In the genomic region with DNA sequence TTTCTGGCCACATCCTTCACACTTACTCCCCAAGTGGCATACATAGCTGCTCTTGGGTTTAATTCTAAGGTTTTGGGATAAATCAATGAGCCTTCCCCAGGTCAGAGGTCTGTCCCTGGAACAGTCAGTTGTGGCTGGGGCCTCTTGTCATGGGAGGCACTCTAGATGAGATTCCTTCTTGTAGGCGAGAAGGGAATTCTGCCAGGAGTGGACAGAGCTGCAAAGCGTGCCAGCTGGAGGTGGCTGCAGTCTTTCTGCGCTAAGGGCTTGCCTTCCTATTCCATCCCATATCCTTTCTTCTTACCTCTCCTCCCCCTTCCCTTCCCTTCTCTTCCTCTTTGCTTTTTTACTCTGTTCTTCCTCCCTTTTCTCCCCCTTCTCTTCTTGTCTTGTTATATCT, we compare ENCODE assay signal across 18 mouse cellular contexts. TPM values are rescaled to one million over a fixed set of nuclear protein-coding genes. Genes with fewer than 3 reads are reported as not detected.
DNase-seq lines count a peak whose midpoint lies in the region; ATAC-seq and TF ChIP-seq lines count a peak whose summit lies in the region.
"Had no signal": no experiment of that assay in that cellular context is flagged by ENCODE, and none has a peak within 500 bp of the region (broad histone marks: within the 10 kb centered on the region; RNA-seq: fewer than 3 reads in every experiment).

No protein-coding gene starts in this region.

- ATAC-seq in neural tube, embryonic 15.5 days (ENCODE audit: low FRiP score) = no peak
- ATAC-seq: forebrain, embryonic 16.5 days; intestine, embryonic 15.5 days; midbrain, embryonic 13.5 days had no signal

- TF ChIP-seq RAD21 in CH12.LX (IDR thresholded peaks at IDR 0.05; ENCODE audit: low read depth, low read length) = no peak

- H3K27ac ChIP-seq in left cerebral cortex, adult 2 months = peak overlapping the region; percentile 44; the same call in 1 of the 2 replicates
- peak overlapping the region; percentile 99 for H3K27ac ChIP-seq in CH12.LX (ENCODE audit: insufficient read depth, low read depth)
- no peak overlapping the region for H3K27ac ChIP-seq in neural tube, embryonic 15.5 days (replicated peaks)
- H3K27ac ChIP-seq: embryonic facial prominence, embryonic 12.5 days; heart, adult 2 months; heart, embryonic 15.5 days; hindbrain, embryonic 12.5 days; intestine, embryonic 15.5 days; kidney, embryonic 15.5 days; macrophage; midbrain, embryonic 13.5 days had no signal

- H3K27me3 ChIP-seq in CH12.LX (replicated peaks) = no peaks in the 10 kb centered on the region
- H3K27me3 ChIP-seq in neural tube, embryonic 15.5 days (replicated peaks) = no peaks in the 10 kb centered on the region
- H3K27me3 ChIP-seq: embryonic facial prominence, embryonic 12.5 days; heart, embryonic 15.5 days; hindbrain, embryonic 12.5 days; intestine, embryonic 15.5 days; kidney, embryonic 15.5 days; midbrain, embryonic 13.5 days had no signal

- H3K9me3 ChIP-seq in CH12.LX (replicated peaks; ENCODE audit: low read length) = peaks cover 18% of the 10 kb centered on the region
- no peaks in the 10 kb centered on the region for H3K9me3 ChIP-seq in neural tube, embryonic 15.5 days (replicated peaks)
- H3K9me3 ChIP-seq: embryonic facial prominence, embryonic 12.5 days; heart, embryonic 15.5 days; hindbrain, embryonic 12.5 days; intestine, embryonic 15.5 days; kidney, embryonic 15.5 days; midbrain, embryonic 13.5 days had no signal

- dilution Hi-C loops in CH12.LX (cut with MboI; ENCODE audit: extremely low pct_ligation_motif_present, extremely low pct_unique_long_range_greater_than_20kb, low sequenced_read_pairs) = no loop called here

- peaks cover 59 to 97% of the 10 kb centered on the region in 2 experiments for H3K4me1 ChIP-seq in CH12.LX (ENCODE audit: control insufficient read depth in 1 of 2, insufficient read depth in 2 of 2)
- H3K4me1 ChIP-seq in neural tube, embryonic 15.5 days = peaks cover 9% of the 10 kb centered on the region
- H3K4me1 ChIP-seq: embryonic facial prominence, embryonic 12.5 days; heart, embryonic 15.5 days; intestine, embryonic 15.5 days had no signal

- DNase-seq in left cerebral cortex, adult 2 months (ENCODE audit: extremely low spot score in 1 of 2, low spot score in 2 of 2) = no peak
- DNase-seq in left cerebral cortex, postnatal 25 days (ENCODE audit: low spot score in 2 of 2) = no peak
- no peak for DNase-seq in CH12.LX (ENCODE audit: extremely low read depth)
- DNase-seq in brain, adult 2 months (ENCODE audit: low read depth, low spot score) = peak; percentile 95
- DNase-seq in cerebellum, postnatal 10 days = peak; percentile 88
- DNase-seq in layer of hippocampus, postnatal 10 days (ENCODE audit: low spot score in 2 of 2) = no peak
- DNase-seq: heart, adult 2 months; right cerebral cortex, postnatal 4 days; thymus, adult 18-20 months had no signal

- no peak overlapping the region for H3K4me3 ChIP-seq in left cerebral cortex, adult 2 months
- H3K4me3 ChIP-seq in CH12.LX (replicated peaks in 1 of 3; ENCODE audit: low read depth in 2 of 3, low read length in 2 of 3, poor library complexity in 1 of 3) = no peak overlapping the region
- no peak overlapping the region for H3K4me3 ChIP-seq in neural tube, embryonic 15.5 days (replicated peaks)
- H3K4me3 ChIP-seq: embryonic facial prominence, embryonic 12.5 days; heart, adult 2 months; heart, embryonic 15.5 days; hindbrain, embryonic 12.5 days; intestine, embryonic 15.5 days; kidney, embryonic 15.5 days; midbrain, embryonic 13.5 days had no signal

- peak overlapping the region; percentile 81 for H3K9ac ChIP-seq in CH12.LX (ENCODE audit: insufficient read depth, low read depth)
- H3K9ac ChIP-seq in neural tube, embryonic 15.5 days (replicated peaks) = no peak overlapping the region
- H3K9ac ChIP-seq: embryonic facial prominence, embryonic 12.5 days; heart, embryonic 15.5 days; hindbrain, embryonic 12.5 days; intestine, embryonic 15.5 days; kidney, embryonic 15.5 days; midbrain, embryonic 13.5 days had no signal

- no peak for TF ChIP-seq POLR2A in CH12.LX (IDR thresholded peaks at IDR 0.05; ENCODE audit: low read depth, low read length)

- WGBS in neural tube, embryonic 15.5 days = 84% methylated on average over 3 of the region's 3 CpGs

- H3K79me2 ChIP-seq in CH12.LX (replicated peaks; ENCODE audit: control insufficient read depth, extremely low read depth, insufficient read depth, poor library complexity, severe bottlenecking) = peaks cover 92% of the 10 kb centered on the region

- intact Hi-C loops in left cerebral cortex, adult 2 months (cut with DNase I) = no loop called here
- intact Hi-C loops in left cerebral cortex, postnatal 25 days (cut with DNase I) = no loop called here

- TF ChIP-seq EP300 in CH12.LX (IDR thresholded peaks at IDR 0.05; ENCODE audit: low read length) = no peak

- peak overlapping the region; percentile 90 for H3K4me2 ChIP-seq in CH12.LX (ENCODE audit: insufficient read depth, low read depth, poor library complexity, severe bottlenecking)
- no peak overlapping the region for H3K4me2 ChIP-seq in neural tube, embryonic 15.5 days
- H3K4me2 ChIP-seq: embryonic facial prominence, embryonic 12.5 days; heart, embryonic 15.5 days; hindbrain, embryonic 12.5 days; intestine, embryonic 15.5 days; kidney, embryonic 15.5 days; midbrain, embryonic 13.5 days had no signal

- H3K36me3 ChIP-seq in CH12.LX (replicated peaks in 1 of 2; ENCODE audit: control insufficient read depth in 1 of 2, insufficient read depth in 1 of 2, low read length in 1 of 2) = peaks cover 16 to 67% of the 10 kb centered on the region in 2 experiments
- H3K36me3 ChIP-seq in neural tube, embryonic 15.5 days = no peaks in the 10 kb centered on the region
- H3K36me3 ChIP-seq: embryonic facial prominence, embryonic 12.5 days; heart, embryonic 15.5 days; hindbrain, embryonic 12.5 days; intestine, embryonic 15.5 days; kidney, embryonic 15.5 days; midbrain, embryonic 13.5 days had no signal

- in situ Hi-C loops in CH12.LX (cut with MboI; ENCODE audit: low pct_ligation_motif_present, low pct_unique_long_range_greater_than_20kb, low sequenced_read_pairs) = no loop called here

- TF ChIP-seq CTCF in left cerebral cortex, adult 2 months (IDR thresholded peaks at IDR 0.05) = no peak
- TF ChIP-seq CTCF in CH12.LX (conservative IDR thresholded peaks at IDR 0.05 in 1 of 2, IDR thresholded peaks at IDR 0.05 in 1 of 2; ENCODE audit: low read depth in 2 of 2, low read length in 2 of 2) = no peak

TF ChIP-seq in CH12.LX, 34 proteins besides CTCF, POLR2A, EP300 and RAD21:
- TF ChIP-seq KAT2A (IDR thresholded peaks at IDR 0.05; ENCODE audit: insufficient replicate concordance, low read length) (no peak), SIN3A (IDR thresholded peaks at IDR 0.05; ENCODE audit: low read length) (no peak), NRF1 (IDR thresholded peaks at IDR 0.05; ENCODE audit: low read depth, low read length) (no peak), TBP (conservative IDR thresholded peaks at IDR 0.05; ENCODE audit: low read depth, low read length) (no peak), ZKSCAN1 (IDR thresholded peaks at IDR 0.05; ENCODE audit: borderline replicate concordance, low read depth, low read length) (no peak), ZMIZ1 (IDR thresholded peaks at IDR 0.05; ENCODE audit: low read depth, low read length) (no peak), CHD1 (IDR thresholded peaks at IDR 0.05; ENCODE audit: low read depth, low read length) (no peak), MAX (IDR thresholded peaks at IDR 0.05; ENCODE audit: low read length) (no peak), MXI1 (IDR thresholded peaks at IDR 0.05; ENCODE audit: low read depth, low read length) (no peak), TCF12 (IDR thresholded peaks at IDR 0.05; ENCODE audit: low read depth, low read length) (no peak), MAZ (IDR thresholded peaks at IDR 0.05; ENCODE audit: low read depth, low read length) (no peak), JUN (IDR thresholded peaks at IDR 0.05; ENCODE audit: insufficient read depth, low read depth, low read length) (no peak), MYC (IDR thresholded peaks at IDR 0.05; ENCODE audit: low read depth, low read length) (no peak), RCOR1 (conservative IDR thresholded peaks at IDR 0.05; ENCODE audit: low read depth, low read length) (no peak), ZNF384 (IDR thresholded peaks at IDR 0.05; ENCODE audit: low read depth, low read length) (no peak), GABPA (IDR thresholded peaks at IDR 0.05; ENCODE audit: insufficient replicate concordance, low read depth, low read length) (no peak), JUND (conservative IDR thresholded peaks at IDR 0.05; ENCODE audit: low read depth, low read length) (no peak), POLR2AphosphoS2 (IDR thresholded peaks at IDR 0.05; ENCODE audit: low read depth, low read length) (no peak), USF1 (IDR thresholded peaks at IDR 0.05; ENCODE audit: low read depth, low read length) (no peak), MAFK (IDR thresholded peaks at IDR 0.05; ENCODE audit: insufficient replicate concordance, low read length) (no peak)

RNA-seq across cellular contexts. Expression of gene Prkcb, which starts 28.1 kb away (rescaled TPM):
- total RNA-seq in left cerebral cortex, adult 2 months (2021) = 100 to 1,000 TPM; 964 to 986 TPM
- total RNA-seq in left cerebral cortex, postnatal 25 days (2021) = 1,000 to 10,000 TPM; 1,042 to 1,074 TPM
- total RNA-seq in CH12.LX (2012; rRNA removed) = 270 and 337 TPM in 2 replicates
- 289 and 323 TPM in 2 replicates for total RNA-seq in CH12.LX (2014; rRNA removed)
- polyA plus RNA-seq in CH12.LX (2012; ENCODE audit: insufficient read length, low read depth) = 381 and 463 TPM in 2 replicates
- total RNA-seq in layer of hippocampus, postnatal 10 days (2021) = 100 to 1,000 TPM; 621 to 648 TPM
- polyA plus RNA-seq in neural tube, embryonic 15.5 days (2015; fragmentation: Nextera tagmentation; extraction: Ambion mirVana) = 134 and 150 TPM in 2 replicates

Comparison
In these comparisons a context has a peak if more than half of its experiments do, and no peak if none do; other contexts are left out.
1. DNase-seq: peak in brain, adult 2 months (single experiment) and cerebellum, postnatal 10 days (2 of 2); none in left cerebral cortex, adult 2 months (0 of 2), left cerebral cortex, postnatal 25 days (0 of 2), CH12.LX (single experiment) and layer of hippocampus, postnatal 10 days (0 of 2).